Mouse (Mus musculus) heart, embryonic 13.5 days (tissue): ENCODE measurements around the gene Samd4. TPM values are rescaled to one million over a fixed set of nuclear protein-coding genes. Genes with fewer than 3 reads are reported as not detected.

Experiments used
- microRNA-seq: library from miRNA; unstranded; fragments of <30 nt; microRNA quantifications from one replicate; pipeline ENCODE4, GENCODE M21; 2016
- polyA plus RNA-seq: library from polyadenylated mRNA; unstranded; fragments of >200 nt; fragmentation: Nextera tagmentation; extraction: Ambion mirVana; gene quantifications from 2 replicates; pipeline ENCODE4 v1.2.1, GENCODE M21; 2015

The Samd4 gene
- polyA plus RNA-seq, 1 experiment from 2014 or later = 13.4 TPM

Small RNAs within 50 kb of the gene (microRNA-seq; reads per million reads assigned to microRNA genes)
- 59.1 reads per million, percentile 46 among the genes with 10 or more reads in this experiment for gene Mir378c

Other genes starting within 250 kb of the Samd4 start
- gene Cdkn3, start 122.3 kb upstream of the Samd4 start, polyA plus RNA-seq = 47.3 and 53.8 TPM in 2 replicates
- 162 and 175 TPM in 2 replicates for gene Cnih1, start 94.4 kb upstream of the Samd4 start, polyA plus RNA-seq
- 47.6 and 47.9 TPM in 2 replicates for gene Gmfb, start 60.6 kb upstream of the Samd4 start, polyA plus RNA-seq
- 24.3 and 25.4 TPM in 2 replicates for gene Cgrrf1, start 50.7 kb upstream of the Samd4 start, polyA plus RNA-seq